Mouse (Mus musculus): ENCODE results near the gene Stk4.

Gene Stk4

DNA sequence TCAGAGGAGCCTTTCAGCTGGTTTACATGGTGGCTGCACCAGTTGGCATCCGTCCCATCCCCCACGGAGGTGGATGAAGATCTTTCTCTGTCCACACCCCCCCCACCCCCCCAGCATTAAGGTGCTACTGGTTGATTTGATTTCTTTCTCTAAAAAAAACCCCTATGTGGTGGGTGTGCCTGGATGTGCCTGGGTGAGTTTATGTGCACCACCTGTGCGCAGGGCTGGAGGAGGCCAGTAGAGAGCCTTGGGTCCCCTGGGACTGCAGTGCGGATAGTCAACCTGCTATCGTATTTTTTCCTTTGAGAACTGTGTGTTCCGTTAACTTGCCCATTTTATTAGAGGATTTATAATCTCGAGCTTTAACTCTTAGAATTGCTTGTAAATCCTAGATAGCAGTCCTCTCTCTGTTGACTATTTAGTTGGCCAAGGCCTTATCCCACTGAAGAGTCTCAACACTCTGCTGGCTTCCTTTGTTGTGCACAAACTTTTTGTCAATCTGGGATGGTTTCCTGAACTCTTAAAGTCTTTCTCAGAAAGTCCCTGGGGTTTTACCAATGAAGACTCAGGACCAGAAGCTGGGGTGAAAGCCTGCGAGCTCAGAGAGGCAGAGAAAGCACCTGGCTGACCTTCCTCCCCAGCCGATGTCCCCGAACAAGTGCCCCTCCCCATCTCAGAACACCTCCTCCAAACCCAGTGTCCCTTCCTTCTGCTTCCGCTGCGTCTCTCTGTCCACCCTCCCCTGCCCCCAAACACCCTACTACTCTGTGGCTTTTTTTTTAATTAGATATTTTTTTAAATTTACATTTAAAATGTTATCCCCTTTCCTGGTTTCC is 58.7 kb downstream of the Stk4 start:
- no peak for DNase-seq (ENCODE audit: low read depth, low spot score)

- no peak for DNase-seq (ENCODE audit: low read depth, low spot score)
These were observed 61.5 kb downstream of the Stk4 start for GRCm38 (mm10) chr2:164131586-164131985.

DNA sequence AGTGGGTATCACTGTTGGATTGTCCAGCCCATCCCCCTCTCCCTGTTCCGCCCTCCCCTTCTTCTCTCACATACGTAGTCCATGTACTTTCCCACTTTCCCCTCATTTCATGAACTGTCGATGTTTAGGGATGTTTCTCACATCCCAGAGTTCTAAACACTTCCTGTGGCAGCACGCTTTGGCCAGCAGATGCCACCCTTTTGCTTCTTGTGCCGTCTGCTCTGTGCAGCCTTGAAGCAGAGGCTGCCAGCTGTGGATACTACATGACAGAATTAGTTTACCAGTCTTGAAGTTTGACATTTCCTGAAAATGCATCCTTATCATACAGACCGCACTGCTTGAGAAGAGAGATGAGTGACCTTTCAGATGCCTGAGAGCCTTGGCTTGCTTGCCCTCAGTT is 64.4 kb downstream of the Stk4 start:
- no peak for DNase-seq (ENCODE audit: low read depth, low spot score)

DNA sequence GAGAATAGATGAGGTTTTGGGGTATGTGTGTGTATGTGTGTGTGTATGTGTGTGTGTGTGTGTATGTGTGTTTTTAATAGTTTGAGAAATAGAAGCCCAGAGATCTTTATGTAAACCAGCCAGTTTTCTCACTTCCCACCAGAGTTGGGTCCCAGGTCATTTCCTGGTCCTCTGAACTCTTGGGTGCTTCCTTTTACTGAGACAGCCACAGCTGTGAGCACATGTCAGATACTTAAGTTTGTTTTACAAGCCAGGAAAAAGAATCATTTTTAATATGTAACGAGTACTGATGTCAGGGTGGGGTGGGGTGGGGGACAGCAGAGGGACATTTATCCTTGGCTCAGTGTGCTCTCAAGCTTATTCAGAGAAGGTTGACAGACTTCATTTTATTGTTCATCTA is 65.2 kb downstream of the Stk4 start:
- no peak for DNase-seq (ENCODE audit: low read depth, low spot score)

- no peak for DNase-seq (ENCODE audit: low read depth, low spot score)
These were observed 66.3 kb downstream of the Stk4 start for GRCm38 (mm10) chr2:164136393-164136792.

DNA sequence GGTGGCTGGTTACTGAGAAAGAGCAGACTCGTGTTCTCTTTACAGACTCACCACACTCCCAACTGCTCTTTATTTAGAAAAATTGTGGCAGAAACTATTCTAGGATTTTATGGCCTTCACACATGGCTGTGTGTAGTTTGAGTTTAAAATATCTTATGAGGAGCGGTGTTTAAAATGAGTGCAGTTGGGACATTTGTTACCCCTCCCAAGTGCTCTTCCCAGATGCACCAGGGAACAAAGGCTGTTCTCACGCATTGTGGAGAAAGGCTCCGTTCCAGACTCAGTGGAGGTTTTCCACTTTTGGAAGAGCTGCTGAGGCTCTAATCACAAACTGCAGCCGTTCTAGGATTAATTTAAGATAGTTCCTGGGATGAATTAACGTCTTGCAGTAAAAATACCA is 67.6 kb downstream of the Stk4 start:
- no peak for DNase-seq (ENCODE audit: low read depth, low spot score)

DNA sequence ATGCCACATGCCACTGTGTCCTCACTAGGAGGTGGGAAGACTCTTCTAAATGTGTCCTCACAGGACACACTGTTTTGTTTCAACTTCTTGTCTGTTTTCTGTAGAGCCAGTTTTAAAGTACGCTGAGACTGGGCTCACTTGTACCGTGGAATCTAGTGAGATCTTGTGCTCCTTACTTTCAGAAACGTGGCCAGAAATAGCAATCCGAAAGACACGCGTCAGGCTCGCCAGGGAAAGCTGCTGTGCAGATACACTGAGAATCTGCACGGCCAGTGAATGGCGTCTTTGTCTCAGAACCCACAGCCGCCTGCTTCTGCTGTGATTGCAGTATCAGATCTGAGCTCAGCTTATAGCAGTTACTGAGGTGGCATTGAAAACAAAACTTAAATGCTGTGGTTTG is 71.9 kb downstream of the Stk4 start:
- no peak for DNase-seq (ENCODE audit: low read depth, low spot score)

GRCm38 (mm10) chr2:164144025-164144424 is 73.9 kb downstream of the Stk4 start:
- DNase-seq (ENCODE audit: low read depth, low spot score): no peak

- no peak for DNase-seq (ENCODE audit: low read depth, low spot score)
These were observed 74.4 kb downstream of the Stk4 start for GRCm38 (mm10) chr2:164144541-164144940.

- DNase-seq (ENCODE audit: low read depth, low spot score): no peak
These were observed 76.4 kb downstream of the Stk4 start for GRCm38 (mm10) chr2:164146556-164146955.

GRCm38 (mm10) chr2:164150086-164150760 is 80.1 kb downstream of the Stk4 start:
- no peak for DNase-seq (ENCODE audit: low read depth, low spot score)

GRCm38 (mm10) chr2:164152341-164152740 is 82.2 kb downstream of the Stk4 start:
- no peak for DNase-seq (ENCODE audit: low read depth, low spot score)

DNA sequence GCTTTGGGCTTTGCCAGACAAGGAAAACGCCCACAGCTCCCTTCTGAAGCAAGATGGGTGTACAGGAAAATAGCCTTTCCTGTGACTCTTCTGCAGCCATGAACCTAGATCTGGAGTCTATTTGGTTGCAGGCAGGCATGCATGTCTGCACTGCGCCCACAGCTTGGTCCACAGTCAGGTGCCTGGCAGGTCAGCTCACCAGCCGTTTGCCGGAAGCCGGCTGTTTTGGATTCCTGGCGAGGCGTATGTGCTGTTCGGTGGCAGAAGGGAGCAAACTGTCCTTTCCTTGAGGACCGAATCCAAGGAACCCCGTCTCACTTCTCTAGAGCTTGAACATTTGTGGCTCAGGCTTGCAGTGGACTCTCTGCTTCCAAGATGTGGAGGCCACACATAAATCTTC is 83.9 kb downstream of the Stk4 start:
- no peak for DNase-seq (ENCODE audit: low read depth, low spot score)

DNA sequence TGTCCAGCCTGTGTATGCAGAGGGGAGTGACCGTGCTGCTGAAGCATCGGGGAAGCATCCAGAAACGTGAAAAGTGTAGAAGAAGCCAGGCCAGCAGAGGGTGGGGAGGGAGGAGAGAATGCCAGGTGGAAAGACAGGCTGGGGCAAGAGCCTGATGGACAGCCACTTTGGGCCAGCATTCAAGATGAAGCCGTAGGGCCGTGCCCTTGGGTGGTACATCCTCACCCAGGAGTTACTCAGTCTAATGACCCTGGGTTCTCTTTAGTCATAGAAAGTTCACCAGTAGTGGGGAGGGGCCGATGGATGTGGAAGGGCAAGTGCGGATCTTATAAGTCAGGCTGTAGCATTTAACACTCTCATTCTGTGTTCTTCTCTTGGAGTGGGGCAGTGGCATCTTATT is 86.0 kb downstream of the Stk4 start:
- no peak for DNase-seq (ENCODE audit: low read depth, low spot score)

GRCm38 (mm10) chr2:164158838-164159237 is 88.7 kb downstream of the Stk4 start:
- DNase-seq (ENCODE audit: low read depth, low spot score): no peak

GRCm38 (mm10) chr2:164161515-164162055 is 91.5 kb downstream of the Stk4 start:
- DNase-seq (ENCODE audit: low read depth, low spot score): no peak

DNA sequence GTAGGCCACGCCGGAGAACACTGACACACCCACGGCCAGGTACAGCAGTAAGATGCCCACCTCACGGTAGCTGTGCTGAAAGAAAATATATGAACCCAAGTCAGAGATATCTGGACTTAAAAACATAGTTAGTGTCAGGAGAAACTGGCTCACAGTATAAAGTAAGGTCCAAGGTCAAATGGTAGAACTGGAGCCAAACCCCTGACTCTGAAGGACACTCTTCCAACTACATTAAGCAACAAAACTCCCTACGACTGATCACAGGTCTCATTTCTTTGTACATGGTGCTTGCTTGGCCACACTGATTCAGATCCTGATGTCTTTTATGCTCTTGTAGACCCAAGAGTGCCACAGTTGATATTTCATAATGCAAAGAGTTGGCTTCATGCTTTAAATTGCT is 94.8 kb downstream of the Stk4 start:
- no peak for DNase-seq (ENCODE audit: low read depth, low spot score)

DNA sequence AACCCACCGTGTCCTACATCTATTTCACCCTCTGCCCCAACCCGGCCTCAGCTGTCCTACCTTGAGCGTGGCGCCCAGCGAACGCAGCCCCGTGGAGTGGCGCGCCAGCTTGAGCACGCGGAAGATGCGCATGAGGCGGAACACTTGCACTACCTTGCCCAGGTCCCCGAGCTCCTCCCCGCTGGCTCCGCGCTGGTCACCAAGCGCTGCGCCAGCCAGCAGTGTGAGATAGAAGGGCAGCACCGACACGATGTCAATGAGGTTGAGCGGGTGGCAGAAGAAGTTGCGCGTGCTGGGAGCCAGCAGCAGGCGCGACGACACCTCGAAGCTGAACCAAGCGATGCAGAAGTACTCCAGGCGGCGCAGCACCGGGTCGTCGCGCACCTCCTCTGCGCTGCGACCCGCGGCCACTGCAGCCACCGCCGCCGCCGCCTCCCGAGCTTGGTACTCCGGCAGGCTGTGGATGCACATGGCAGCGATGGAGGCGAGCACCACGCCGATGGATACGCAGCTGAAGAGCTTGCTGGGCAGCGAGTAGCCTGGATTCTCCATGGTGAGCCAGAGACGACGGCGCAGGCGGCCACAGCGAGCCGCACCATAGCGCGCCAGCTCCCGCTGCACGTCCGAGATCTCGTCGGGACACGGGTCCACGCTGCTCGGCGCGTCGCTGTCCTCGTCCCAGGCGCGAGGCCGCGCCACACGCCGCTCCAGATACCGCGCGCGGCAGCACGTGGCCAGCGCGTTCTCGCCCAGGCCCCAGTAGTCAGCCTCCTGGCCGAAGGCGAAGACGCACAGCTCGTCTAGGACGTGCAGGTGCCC is 97.8 kb downstream of the Stk4 start:
- DNase-seq (ENCODE audit: low read depth, low spot score): no peak

- DNase-seq (ENCODE audit: low read depth, low spot score): no peak
These were observed 98.4 kb downstream of the Stk4 start for GRCm38 (mm10) chr2:164168571-164168946.

DNA sequence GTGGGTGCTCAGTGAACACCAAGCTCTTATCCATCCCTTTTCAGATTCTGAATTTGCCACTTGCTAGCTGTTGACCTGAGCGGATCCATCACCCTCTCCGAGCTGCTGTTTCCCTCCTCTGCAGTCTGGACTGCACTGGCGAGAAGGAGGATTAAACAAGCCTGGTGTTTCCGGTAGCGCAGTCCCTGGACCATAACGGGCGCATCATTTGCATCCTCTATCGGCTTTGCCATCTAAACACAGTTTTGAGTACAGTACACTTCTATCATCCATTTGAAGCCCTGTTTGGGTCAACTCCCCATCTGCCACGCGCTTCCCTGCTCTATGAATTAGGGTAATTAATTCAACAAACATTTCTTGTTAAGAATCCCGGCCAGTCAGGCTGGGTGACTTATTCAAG is 100.2 kb downstream of the Stk4 start:
- DNase-seq (ENCODE audit: low read depth, low spot score): no peak

DNA sequence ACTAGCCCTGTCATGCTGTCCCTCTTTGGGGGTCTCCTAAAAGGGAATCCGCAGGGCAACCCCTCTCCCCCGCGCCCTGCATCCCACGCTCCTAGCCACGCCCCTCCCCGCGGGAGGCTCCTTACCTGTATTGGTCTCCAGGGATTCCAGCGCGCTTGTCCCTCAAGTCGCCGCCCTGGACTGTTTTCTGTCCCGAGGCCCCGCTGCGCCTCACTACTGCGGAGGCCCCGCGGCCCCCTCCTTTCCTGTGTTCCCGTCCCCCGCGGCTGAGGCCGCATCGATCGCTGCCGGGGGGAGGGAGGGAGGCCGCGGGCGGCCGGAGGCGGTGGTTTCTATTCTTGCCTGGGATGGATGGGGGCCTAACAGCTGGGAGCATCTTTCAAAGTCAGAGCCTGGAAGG is 100.8 kb downstream of the Stk4 start, which contains the start of gene Kcns1:
TSS of gene Kcns1 (minus strand) at position 212 of the 400 bp plus-strand sequence.
- no peak for DNase-seq (ENCODE audit: low read depth, low spot score)

DNA sequence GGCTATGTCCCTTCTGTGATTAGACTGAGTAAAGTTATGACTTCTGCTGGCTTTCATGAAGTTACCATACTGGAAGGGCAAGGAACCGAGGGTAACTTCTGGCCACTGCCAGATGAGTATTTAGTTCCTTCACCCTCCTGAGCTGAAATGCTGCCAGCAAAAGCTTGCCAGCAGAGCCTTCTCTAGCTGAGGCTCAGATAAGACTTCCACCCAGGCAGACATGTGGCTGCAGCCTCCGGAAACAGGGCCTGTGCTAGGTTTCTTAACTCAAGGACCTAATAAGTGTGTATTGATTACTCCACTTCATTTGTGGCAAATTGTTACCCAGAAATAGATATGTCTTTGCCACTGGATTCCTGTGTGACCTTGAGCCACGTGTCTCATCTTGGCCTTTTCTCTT is 103.3 kb downstream of the Stk4 start:
- no peak for DNase-seq (ENCODE audit: low read depth, low spot score)
